Mouse (Mus musculus): ENCODE results near the gene Anxa1.

The Anxa1 gene

GRCm38 (mm10) chr19:20390455-20390994 lies at the start of gene Anxa1:
Gene Anxa1 (minus strand): TSS chr19:20390944.
- DNase-seq (ENCODE audit: extremely low read depth, low read depth, low spot score), result no peak

- no peak for DNase-seq (ENCODE audit: extremely low read depth, low read depth, low spot score)
Observed at GRCm38 (mm10) chr19:20437043-20437442, 46.3 kb upstream of the Anxa1 start.

- no peak for DNase-seq (ENCODE audit: extremely low read depth, low read depth, low spot score)
Observed at GRCm38 (mm10) chr19:20434541-20434940, 43.8 kb upstream of the Anxa1 start.

GRCm38 (mm10) chr19:20433966-20434365 lies 43.2 kb upstream of the Anxa1 start:
- DNase-seq (ENCODE audit: extremely low read depth, low read depth, low spot score), result no peak

- no peak for DNase-seq (ENCODE audit: extremely low read depth, low read depth, low spot score)
Observed at GRCm38 (mm10) chr19:20426443-20427161, 35.9 kb upstream of the Anxa1 start.

GRCm38 (mm10) chr19:20411276-20411675 lies 20.5 kb upstream of the Anxa1 start:
- DNase-seq (ENCODE audit: extremely low read depth, low read depth, low spot score), result no peak

GRCm38 (mm10) chr19:20409541-20410528 lies 19.1 kb upstream of the Anxa1 start:
- no peak for DNase-seq (ENCODE audit: extremely low read depth, low read depth, low spot score)

GRCm38 (mm10) chr19:20406475-20406874 lies 15.7 kb upstream of the Anxa1 start:
- no peak for DNase-seq (ENCODE audit: extremely low read depth, low read depth, low spot score)

GRCm38 (mm10) chr19:20405015-20405414 lies 14.3 kb upstream of the Anxa1 start:
- no peak for DNase-seq (ENCODE audit: extremely low read depth, low read depth, low spot score)

GRCm38 (mm10) chr19:20403740-20404139 lies 13.0 kb upstream of the Anxa1 start:
- DNase-seq (ENCODE audit: extremely low read depth, low read depth, low spot score), result no peak

- DNase-seq (ENCODE audit: extremely low read depth, low read depth, low spot score), result no peak
Observed at GRCm38 (mm10) chr19:20403219-20403618, 12.5 kb upstream of the Anxa1 start.

- no peak for DNase-seq (ENCODE audit: extremely low read depth, low read depth, low spot score)
Observed at GRCm38 (mm10) chr19:20402516-20403200, 11.9 kb upstream of the Anxa1 start.

- no peak for DNase-seq (ENCODE audit: extremely low read depth, low read depth, low spot score)
Observed at GRCm38 (mm10) chr19:20401961-20402360, 11.2 kb upstream of the Anxa1 start.

GRCm38 (mm10) chr19:20399187-20399586 lies 8.4 kb upstream of the Anxa1 start:
- no peak for DNase-seq (ENCODE audit: extremely low read depth, low read depth, low spot score)

GRCm38 (mm10) chr19:20397092-20397491 lies 6.3 kb upstream of the Anxa1 start:
- DNase-seq (ENCODE audit: extremely low read depth, low read depth, low spot score), result no peak

GRCm38 (mm10) chr19:20393556-20394274 lies 3.0 kb upstream of the Anxa1 start:
- DNase-seq (ENCODE audit: extremely low read depth, low read depth, low spot score), result no peak

GRCm38 (mm10) chr19:20389723-20390122 lies 1.0 kb downstream of the Anxa1 start:
- no peak for DNase-seq (ENCODE audit: extremely low read depth, low read depth, low spot score)

GRCm38 (mm10) chr19:20389245-20389644 lies 1.5 kb downstream of the Anxa1 start:
- no peak for DNase-seq (ENCODE audit: extremely low read depth, low read depth, low spot score)

GRCm38 (mm10) chr19:20388276-20388675 lies 2.5 kb downstream of the Anxa1 start:
- DNase-seq (ENCODE audit: extremely low read depth, low read depth, low spot score), result no peak

- DNase-seq (ENCODE audit: extremely low read depth, low read depth, low spot score), result no peak
Observed at GRCm38 (mm10) chr19:20386296-20386695, 4.4 kb downstream of the Anxa1 start.
